ENCODE assay signal across 8 mouse cellular contexts in the genomic region with DNA sequence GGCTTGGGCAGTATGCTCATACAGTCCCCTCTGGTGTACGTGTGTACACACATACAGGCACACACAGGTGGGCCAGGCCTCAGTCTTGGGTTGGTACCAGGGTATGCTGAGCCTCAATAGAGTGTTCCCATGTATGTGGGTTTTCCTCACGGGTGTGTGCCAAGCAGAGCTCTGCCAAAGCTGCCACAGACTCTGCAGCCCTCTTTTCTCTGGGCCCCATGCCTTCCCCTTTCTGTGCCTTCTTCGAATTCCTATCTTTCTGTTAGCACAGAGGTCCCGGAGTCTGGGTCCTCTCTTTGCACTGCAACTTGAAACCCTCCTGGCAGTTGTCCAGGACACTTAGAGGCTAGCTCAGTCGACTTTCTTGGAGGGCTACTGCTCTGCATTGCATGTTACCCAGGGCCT. TPM values are rescaled to one million over a fixed set of nuclear protein-coding genes. Genes with fewer than 3 reads are reported as not detected.
DNase-seq lines count a peak whose midpoint lies in the region; ATAC-seq lines count a peak whose summit lies in the region.

No protein-coding gene starts in this region.

- H3K9ac ChIP-seq in hindbrain, embryonic 13.5 days = no peak overlapping the region
- H3K9ac ChIP-seq in liver, embryonic 11.5 days (ENCODE audit: low read depth, low read length) = no peak overlapping the region

- H3K27ac ChIP-seq in hindbrain, embryonic 13.5 days = peak overlapping the region; percentile 74
- peak overlapping the region; percentile 8; the same call in 1 of the 2 replicates for H3K27ac ChIP-seq in liver, embryonic 11.5 days (ENCODE audit: low read depth, low read length)

- H3K27me3 ChIP-seq in hindbrain, embryonic 13.5 days = no peaks in the 10 kb centered on the region
- no peaks in the 10 kb centered on the region for H3K27me3 ChIP-seq in liver, embryonic 11.5 days (replicated peaks; ENCODE audit: control insufficient read depth, insufficient read depth, low read length)

- peak; percentile 22 to 39 for DNase-seq in heart, adult 18-20 months
- DNase-seq in heart, adult 8-10 months (ENCODE audit: low spot score) = no peak
- peak; percentile 10 for DNase-seq in fibroblast of lung, adult 2 months (ENCODE audit: low read depth)
- DNase-seq in liver, embryonic 11.5 days (ENCODE audit: low spot score) = no peak
- peak; percentile 14 for DNase-seq in skeletal muscle tissue, adult 2 months (ENCODE audit: low read depth, low spot score)
- DNase-seq in thymus, postnatal 4 days = no peak
- no peak for DNase-seq in right cerebral cortex, postnatal 4 days

- no peak overlapping the region for H3K4me2 ChIP-seq in hindbrain, embryonic 13.5 days
- no peak overlapping the region for H3K4me2 ChIP-seq in liver, embryonic 11.5 days

- ATAC-seq in hindbrain, embryonic 13.5 days (ENCODE audit: low FRiP score) = peak; percentile 71
- no peak for ATAC-seq in liver, embryonic 11.5 days (replicated peaks; ENCODE audit: low FRiP score)

- WGBS in hindbrain, embryonic 13.5 days = 43% methylated on average over 5 of the region's 5 CpGs
- WGBS in liver, embryonic 11.5 days = 42% methylated on average over 5 of the region's 5 CpGs

- H3K4me3 ChIP-seq in hindbrain, embryonic 13.5 days = no peak overlapping the region
- H3K4me3 ChIP-seq in liver, embryonic 11.5 days (ENCODE audit: low read depth, low read length) = no peak overlapping the region

- H3K36me3 ChIP-seq in hindbrain, embryonic 13.5 days = peaks cover 12% of the 10 kb centered on the region
- H3K36me3 ChIP-seq in liver, embryonic 11.5 days (ENCODE audit: control insufficient read depth, insufficient read depth, low read length) = no peaks in the 10 kb centered on the region

- no peaks in the 10 kb centered on the region for H3K9me3 ChIP-seq in hindbrain, embryonic 13.5 days
- H3K9me3 ChIP-seq in liver, embryonic 11.5 days (ENCODE audit: control insufficient read depth, low read length) = no peaks in the 10 kb centered on the region

- peaks cover 59% of the 10 kb centered on the region for H3K4me1 ChIP-seq in hindbrain, embryonic 13.5 days (replicated peaks)
- H3K4me1 ChIP-seq in liver, embryonic 11.5 days (replicated peaks; ENCODE audit: control insufficient read depth, insufficient read depth, low read length) = peaks cover 26% of the 10 kb centered on the region

RNA-seq across cellular contexts. Expression of a gene that starts 33.1 kb away (rescaled TPM):
- under 1 TPM; 0.20 to 0.23 TPM for total RNA-seq in heart, adult 18-20 months (2021)
- under 1 TPM; 0.19 to 0.47 (median 0.24) TPM for total RNA-seq in heart, adult 8-10 months (2022)
- 37.9 and 41.5 TPM in 2 replicates for polyA plus RNA-seq in hindbrain, embryonic 13.5 days (2015; fragmentation: Nextera tagmentation; extraction: Ambion mirVana)
- polyA plus RNA-seq in liver, embryonic 11.5 days (2014; fragmentation: Nextera tagmentation; extraction: Ambion mirVana) = 9.8 and 12.9 TPM in 2 replicates

Comparison
In these comparisons a context has a peak if more than half of its experiments do, and no peak if none do; other contexts are left out.
1. DNase-seq: peak in heart, adult 18-20 months (2 of 2), fibroblast of lung, adult 2 months (single experiment) and skeletal muscle tissue, adult 2 months (single experiment); none in heart, adult 8-10 months (single experiment), liver, embryonic 11.5 days (single experiment), thymus, postnatal 4 days (single experiment) and right cerebral cortex, postnatal 4 days (single experiment).